Mouse (Mus musculus) ES-E14 (cell line): Measurements from ENCODE around the gene Otud6a.
A peak's percentile ranks its signal among the peaks of the same experiment; 100 is the strongest.

Experiments used
- MAFK ChIP-seq: IDR thresholded peaks from 2 replicates; pipeline ENCODE4 v1.6.1; 2014; ENCODE audit warnings: mild to moderate bottlenecking, low read depth, low read length, inconsistent platforms; ENCODE audit not compliant: insufficient read depth
- ZC3H11A ChIP-seq: IDR thresholded peaks from 2 replicates; pipeline ENCODE4 v1.6.1; 2012; ENCODE audit warnings: low read depth, mild to moderate bottlenecking, inconsistent platforms, low read length, borderline replicate concordance
- ZNF384 ChIP-seq: IDR thresholded peaks from 2 replicates; pipeline ENCODE4 v1.6.1; 2012; ENCODE audit warnings: low read depth, low read length, inconsistent platforms

- TF ChIP-seq ZNF384 (no peak), MAFK (no peak), ZC3H11A (peak; percentile 31; the same call in 1 of the 2 replicates)
Measured at GRCm38 (mm10) chrX:100392304-100392703, 36.5 kb upstream of the Otud6a start.
